Mouse (Mus musculus): ENCODE measurements at regions not wholly inside any gene's neighbourhood (a gene's known extent, or its start where the extent isn't known, plus 50 kb on each side); places are given as distances from the start of the nearest gene placed in this dataset.
"Not testable (repeated sequence)": the region's sequence is repeated elsewhere in the genome, so short reads cannot be mapped to it uniquely, and the experiment has no call there.

DNA sequence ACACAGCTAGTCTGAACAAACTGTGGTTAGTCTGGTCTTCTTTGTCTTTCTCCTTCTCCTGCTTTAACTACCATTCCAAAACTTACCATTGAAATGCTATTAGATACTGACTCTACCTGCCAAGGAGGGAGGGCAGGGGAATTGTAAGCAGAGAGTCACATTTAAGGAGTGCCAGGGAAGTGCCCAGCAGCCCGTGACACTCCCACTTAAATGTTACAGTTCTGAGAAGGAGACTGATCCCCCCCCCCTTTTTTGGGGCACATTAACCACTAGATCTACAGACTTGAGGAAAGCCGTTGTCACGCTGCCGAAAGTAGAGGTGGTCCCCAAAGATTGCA, 166.9 kb upstream of the Rgma start:
- no peak for DNase-seq

GRCm38 (mm10) chr7:73208817-73209602, 166.3 kb upstream of the Rgma start:
- no peak for DNase-seq

DNA sequence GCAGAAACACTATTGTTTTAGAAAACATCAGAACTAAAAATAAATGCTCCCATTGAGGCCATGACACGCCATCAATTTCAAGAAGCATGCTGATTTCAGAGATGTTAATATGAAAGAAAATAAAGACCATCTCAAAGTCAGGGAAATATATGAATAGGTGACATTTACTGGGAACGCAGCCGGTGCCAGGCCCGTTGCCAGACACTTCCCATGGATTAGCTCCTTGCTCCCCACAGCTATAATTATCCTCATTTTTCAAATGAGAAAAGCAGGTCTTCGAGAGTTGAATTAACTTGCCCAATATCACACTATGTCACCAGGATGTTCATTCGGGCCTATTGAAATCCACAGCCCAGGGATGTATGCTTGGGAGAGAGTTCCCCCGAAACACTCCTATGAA, 165.2 kb upstream of the Rgma start:
- no peak for DNase-seq

GRCm38 (mm10) chr7:73222237-73222915, 152.9 kb upstream of the Rgma start:
- no peak for DNase-seq

DNA sequence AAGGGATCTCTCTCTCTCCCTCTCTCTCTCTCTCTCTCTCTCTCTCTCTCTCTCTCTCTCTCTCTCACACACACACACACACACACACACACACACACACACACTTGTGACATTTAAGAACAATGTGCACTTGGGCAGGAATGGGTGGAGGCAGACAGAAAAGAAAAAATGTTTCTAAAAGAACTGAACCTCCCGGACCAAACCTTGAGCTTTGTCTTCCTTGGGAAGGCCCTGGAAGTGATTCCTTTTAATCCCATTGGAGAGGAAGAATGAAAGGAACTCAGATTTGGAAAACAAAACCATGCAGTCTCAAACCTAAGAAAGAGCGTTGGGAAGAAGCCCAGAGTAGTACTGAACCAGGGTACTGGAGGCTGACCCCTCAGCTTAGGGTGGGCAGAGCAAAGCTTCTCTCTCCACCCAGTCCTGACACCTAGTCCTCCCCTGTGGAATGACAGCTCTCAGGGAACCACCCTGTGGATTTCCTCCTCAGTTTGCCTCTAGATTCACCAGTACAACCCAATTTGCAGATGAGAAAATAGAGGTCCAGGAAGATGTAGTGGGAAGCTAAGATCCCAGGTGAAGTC, 152.3 kb upstream of the Rgma start:
- DNase-seq, result no peak

- DNase-seq, result no peak
Measured at GRCm38 (mm10) chr7:73233539-73234158, 141.7 kb upstream of the Rgma start.

GRCm38 (mm10) chr7:73238486-73238885, 136.8 kb upstream of the Rgma start:
- no peak for DNase-seq

DNA sequence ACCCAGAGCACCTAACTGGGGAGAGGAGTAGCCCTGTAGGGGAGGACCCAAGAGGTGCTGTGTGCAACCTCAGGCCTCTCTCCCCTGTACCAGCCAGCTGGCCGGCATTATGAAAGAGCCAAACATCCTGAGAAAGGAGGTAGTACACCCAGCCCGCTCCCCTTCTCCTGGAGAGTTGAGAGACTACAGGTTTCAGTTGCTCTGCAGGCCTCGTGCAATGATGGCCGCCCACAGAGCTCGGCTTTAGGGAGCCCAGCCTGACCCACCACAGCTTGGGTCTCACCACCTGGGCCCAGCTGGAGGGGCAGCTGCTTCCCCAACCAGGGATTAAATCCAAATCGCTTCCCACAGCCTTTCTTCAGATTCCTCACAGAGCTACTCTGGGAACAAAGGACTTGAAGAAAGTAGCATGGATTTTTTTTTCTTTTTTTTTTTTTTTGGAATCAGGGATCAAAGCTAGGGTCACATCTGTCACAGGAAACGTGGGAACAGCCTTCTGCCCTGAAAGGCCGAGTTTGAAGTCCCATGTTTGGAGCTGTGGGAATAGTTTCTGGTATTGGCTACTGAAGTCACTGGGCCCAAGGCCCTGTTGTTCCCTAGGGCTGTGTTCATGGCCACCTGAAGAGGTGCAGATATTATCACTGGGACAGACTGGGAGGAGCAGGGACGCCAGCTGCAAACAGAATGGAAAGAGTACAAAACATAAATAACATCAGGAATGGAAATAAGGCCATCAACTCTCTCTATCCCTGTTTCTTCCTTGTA, 131.5 kb upstream of the Rgma start:
- no peak for DNase-seq

DNA sequence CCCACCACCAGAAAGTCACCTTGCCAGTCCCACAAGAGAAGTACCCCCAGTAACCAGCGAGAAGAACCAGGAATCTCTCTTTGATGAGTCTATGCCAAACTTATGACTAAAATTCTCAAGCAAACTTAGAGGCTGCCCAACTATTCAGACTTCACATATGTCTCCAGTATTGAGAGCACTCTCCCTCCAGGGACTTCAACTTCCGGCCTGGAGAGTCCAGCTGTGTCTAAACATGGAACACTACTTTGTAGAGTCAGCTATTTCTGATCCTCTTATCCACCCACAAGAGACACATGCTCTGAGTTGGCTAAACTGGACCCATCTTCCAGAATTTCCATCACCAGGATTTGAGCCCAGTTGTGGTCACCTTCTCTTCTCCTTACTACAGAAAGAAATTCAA, 129.9 kb upstream of the Rgma start:
- DNase-seq, result no peak

GRCm38 (mm10) chr7:73250593-73250992, 124.7 kb upstream of the Rgma start:
- no peak for DNase-seq

DNA sequence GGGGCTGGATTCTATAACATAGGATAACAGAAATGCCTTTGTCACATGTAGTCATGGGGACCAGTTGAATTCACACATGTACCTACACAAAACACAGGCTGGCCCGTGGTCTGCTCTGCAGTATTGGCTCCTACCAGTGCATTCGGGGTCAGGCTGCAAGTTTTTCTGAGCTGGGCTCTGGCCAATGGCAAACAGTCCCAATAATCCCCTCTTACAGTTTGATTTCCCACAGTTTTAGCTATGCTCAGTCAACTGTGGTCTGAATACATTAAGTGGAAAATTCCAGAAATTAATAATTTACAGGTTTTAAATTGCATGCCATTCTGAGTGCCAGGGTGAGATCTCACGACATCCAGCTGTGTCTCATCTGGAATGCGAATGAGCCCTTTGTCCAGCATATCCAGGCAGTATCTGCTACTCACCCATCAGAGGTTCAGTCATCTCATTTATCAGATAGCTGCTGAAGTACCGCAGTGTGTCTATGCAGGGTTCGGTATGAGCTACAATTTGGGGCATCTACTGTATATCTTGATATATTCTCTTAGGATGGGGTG, 124.0 kb upstream of the Rgma start:
- no peak for DNase-seq

DNA sequence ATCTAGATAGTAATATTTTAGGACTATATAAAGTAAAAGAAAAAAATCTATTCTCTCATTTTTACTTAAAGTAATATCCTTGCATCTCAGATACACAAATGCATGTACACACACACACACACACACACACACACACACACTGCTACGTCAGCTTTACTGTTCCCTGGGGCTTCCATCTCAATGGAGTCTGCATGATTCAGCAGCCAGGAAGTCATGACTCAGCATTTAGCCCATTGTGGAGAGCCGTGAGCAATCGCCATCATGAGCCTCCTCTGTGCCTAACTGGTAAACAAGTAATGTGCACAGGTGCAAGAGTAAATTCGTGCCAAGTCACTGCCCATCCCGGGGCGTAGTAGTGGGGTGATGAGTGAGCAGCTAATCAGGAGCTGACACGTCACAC, 120.3 kb upstream of the Rgma start:
- not testable (repeated sequence) for DNase-seq

- no peak for DNase-seq
Measured at GRCm38 (mm10) chr7:73260140-73260539, 115.2 kb upstream of the Rgma start.

DNA sequence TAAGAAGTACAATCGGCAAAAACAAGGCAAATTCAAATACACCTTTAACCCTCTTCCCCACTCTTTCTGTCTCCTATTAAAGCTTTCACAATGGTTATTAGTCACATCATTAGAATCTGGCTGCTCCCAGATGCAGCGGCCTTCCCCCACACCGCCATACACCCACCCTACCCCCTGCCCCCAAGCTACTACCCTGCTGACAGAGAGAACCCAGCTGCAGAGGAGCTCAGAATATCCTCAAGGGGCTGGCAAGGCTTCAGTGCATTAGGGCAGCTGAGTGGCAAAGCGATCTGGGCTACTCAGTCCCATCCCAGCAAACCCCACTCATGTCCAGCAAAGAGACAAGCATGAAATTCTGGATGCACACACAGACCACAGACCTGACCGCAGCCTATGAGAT, 113.6 kb upstream of the Rgma start:
- DNase-seq, result peak; percentile 25

DNA sequence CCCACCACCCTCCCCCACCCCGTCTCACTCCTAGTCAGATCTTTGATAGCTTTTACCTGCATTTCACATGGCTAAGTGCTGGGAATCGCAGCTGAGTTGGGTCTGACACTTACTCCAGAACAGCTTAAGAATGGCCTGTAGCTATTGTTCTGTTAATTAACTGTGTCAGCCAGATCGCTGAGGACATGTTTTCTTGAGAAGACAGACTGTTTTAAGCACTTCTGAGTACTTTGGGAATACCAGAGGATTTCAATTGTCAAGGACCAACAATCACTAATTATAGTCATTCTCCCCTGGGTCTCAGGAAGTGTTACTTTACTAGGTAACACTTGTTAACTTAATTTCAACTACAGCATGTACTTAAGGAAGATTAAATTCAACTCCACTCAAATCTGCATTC, 112.8 kb upstream of the Rgma start:
- no peak for DNase-seq

DNA sequence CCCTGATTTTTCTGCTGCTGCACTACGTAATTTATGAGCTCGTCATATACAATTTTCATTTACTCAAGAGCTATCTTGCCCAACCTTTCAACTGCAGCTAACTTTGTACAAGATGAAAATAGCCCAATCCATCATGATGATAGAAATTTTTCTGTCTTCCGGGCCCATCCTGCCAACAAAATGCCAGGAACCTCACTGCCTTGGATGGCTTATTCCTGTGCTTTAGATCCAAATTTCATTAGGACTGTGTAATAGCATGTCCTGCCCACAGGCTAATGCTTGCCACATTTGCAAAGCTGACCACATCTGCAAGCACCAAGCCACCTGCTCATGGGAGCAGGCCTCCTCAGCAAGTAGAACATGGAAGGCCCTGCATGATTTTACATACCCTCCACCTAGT, 105.7 kb upstream of the Rgma start:
- no peak for DNase-seq

- DNase-seq, result no peak
Measured at GRCm38 (mm10) chr7:73272787-73273186, 102.5 kb upstream of the Rgma start.

DNA sequence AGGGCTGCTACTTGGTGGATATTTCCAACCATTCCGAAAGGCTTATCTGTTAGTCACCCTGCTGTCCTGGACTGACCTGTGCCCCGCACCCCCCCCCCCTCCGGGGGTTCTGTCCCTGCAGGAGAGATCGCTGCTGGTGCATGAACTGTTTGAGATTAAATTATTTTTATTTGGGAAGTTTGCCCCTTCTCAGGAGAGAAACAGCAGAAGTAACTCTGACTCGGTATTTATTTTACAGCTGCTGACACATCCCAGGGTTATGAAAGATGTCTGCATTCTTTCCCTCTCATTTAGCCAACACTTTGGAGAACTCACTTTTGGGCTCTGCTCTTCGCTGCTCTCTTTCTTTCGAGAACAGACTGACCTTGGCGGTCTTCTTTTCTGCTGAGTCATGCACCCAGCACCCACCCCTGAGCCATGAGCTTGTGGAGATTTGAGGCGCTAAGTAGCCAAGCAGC, 99.5 kb upstream of the Rgma start:
- DNase-seq, result peak; percentile 41

DNA sequence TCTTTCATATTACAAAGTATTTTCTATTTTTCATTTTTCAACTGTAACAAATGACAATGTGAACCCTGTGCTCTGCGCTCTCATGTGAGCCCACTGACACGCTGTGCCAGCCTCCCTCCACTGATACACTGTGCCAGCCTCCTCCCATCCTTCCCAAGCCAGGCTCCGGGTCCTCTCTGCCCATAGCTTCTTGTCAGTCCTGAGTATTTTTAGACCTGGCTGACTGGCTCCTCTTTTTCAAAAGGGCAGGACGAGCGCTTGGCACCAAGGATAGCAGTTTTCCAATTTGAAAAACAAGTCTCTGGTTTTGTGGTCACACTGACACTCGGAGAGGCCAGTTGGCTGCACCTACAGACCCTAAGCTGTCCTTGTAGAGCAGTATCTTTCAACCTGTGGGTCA, 96.7 kb upstream of the Rgma start:
- DNase-seq, result no peak

GRCm38 (mm10) chr7:73279936-73280445, 95.3 kb upstream of the Rgma start:
- DNase-seq, result no peak

DNA sequence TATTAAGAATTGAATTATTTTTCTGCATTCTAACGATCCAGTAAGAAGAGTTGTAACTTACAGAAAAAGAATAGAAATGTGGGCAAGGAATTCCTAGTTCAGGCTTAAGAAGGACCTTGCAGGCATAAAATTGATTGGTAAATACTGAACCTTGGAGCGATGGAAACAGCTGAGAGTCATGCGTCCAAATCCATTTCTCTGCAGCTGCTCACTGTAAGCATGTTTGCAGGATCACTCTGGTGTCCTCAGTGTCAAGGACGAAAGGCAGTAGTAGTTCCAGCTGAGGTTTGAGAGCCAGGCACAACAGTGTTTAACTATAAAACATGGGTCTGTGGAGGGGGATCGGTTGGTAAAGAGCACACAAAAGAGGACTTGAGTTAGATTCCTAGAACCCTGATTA, 89.1 kb upstream of the Rgma start:
- DNase-seq, result no peak

- no peak for DNase-seq
Measured at GRCm38 (mm10) chr7:73293337-73293736, 82.0 kb upstream of the Rgma start.

- DNase-seq, result no peak
Measured at GRCm38 (mm10) chr7:73294399-73294798, 80.9 kb upstream of the Rgma start.

Measured in lung, postnatal 14 days (tissue).